Mouse (Mus musculus): ENCODE measurements around the gene Rccd1.
"Not testable (repeated sequence)": the region's sequence is repeated elsewhere in the genome, so short reads cannot be mapped to it uniquely, and the experiment has no call there.

DNA sequence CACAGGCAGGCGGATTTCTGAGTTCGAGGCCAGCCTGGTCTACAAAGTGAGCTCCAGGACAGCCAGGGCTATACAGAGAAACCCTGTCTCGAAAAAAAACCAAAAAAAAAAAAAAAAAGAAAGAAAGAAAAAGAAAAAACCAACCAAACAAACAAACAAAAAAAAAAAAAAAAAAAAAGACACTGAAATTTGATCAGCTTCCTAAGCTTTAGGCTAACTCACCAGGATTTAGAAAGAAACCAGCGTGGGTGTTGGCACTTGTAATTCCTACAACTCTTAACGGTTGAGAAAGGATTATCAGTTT is 514 bp upstream of the Rccd1 start:
- not testable (repeated sequence) for TF ChIP-seq CTCF (IDR thresholded peaks at IDR 0.05; ENCODE audit: borderline replicate concordance, insufficient read depth, low read depth, low read length); POLR2A (IDR thresholded peaks at IDR 0.05; ENCODE audit: borderline replicate concordance, insufficient read depth, low read length)

Data from cerebellum, adult 2 months (tissue).